Mouse (Mus musculus): ENCODE measurements around the gene Slc41a3. TPM values are rescaled to one million over a fixed set of nuclear protein-coding genes. Genes with fewer than 3 reads are reported as not detected.

The Slc41a3 gene
- polyA plus RNA-seq, 1 experiment from 2014 or later, result 2.1 TPM

DNA sequence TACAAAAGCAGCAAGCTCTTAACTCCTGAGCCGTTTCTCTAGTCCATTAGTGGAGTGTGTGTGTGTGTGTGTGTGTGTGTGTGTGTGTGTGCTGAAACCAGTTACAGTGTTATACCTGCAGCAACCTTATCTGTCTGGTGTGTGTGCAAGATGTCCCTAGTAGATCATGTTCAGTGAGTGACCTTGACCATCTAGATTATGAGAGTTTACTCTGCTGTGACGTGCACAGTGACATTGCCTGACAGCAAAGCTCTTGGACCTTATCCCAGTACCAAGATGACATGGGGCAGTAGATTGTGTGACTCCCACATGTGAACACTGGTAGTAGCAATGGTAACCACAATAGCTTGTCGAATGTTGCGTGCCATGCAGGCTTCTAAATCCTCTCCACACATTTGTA, 4.2 kb upstream of the Slc41a3 start:
- no peak overlapping the region for H3K9ac ChIP-seq (replicated peaks)
- H3K4me1 ChIP-seq (replicated peaks), result no peaks in the 10 kb centered on the region
- no peak overlapping the region for H3K4me3 ChIP-seq (replicated peaks)
- no peak overlapping the region for H3K27ac ChIP-seq
- H3K4me2 ChIP-seq, result no peak overlapping the region
- H3K27me3 ChIP-seq, result peaks cover 6% of the 10 kb centered on the region; the same call in 1 of the 2 replicates
- H3K36me3 ChIP-seq, result no peaks in the 10 kb centered on the region
- ATAC-seq (ENCODE audit: insufficient number of reproducible peaks, insufficient read depth, low FRiP score, low TSS enrichment, low read depth), result no peak
- H3K9me3 ChIP-seq, result peaks cover 5% of the 10 kb centered on the region
- WGBS, result 85% methylated on average over 4 of the region's 4 CpGs

- Histone ChIP-seq H3K36me3 (no peaks in the 10 kb centered on the region), H3K4me3 (replicated peaks) (no peak overlapping the region)
These were observed 2.8 kb upstream of the Slc41a3 start for GRCm38 (mm10) chr6:90601736-90602135.

GRCm38 (mm10) chr6:90602304-90602703, 2.2 kb upstream of the Slc41a3 start:
- WGBS, result 92% methylated on average over 3 of the region's 3 CpGs

More at GRCm38 (mm10) chr6:90601736-90602135, 2.8 kb upstream of the Slc41a3 start:
- H3K9ac ChIP-seq (replicated peaks), result no peak overlapping the region
- peaks cover 3% of the 10 kb centered on the region; the same call in 1 of the 2 replicates for H3K4me1 ChIP-seq (replicated peaks)
- H3K9me3 ChIP-seq, result no peaks in the 10 kb centered on the region
- no peak for ATAC-seq (ENCODE audit: insufficient number of reproducible peaks, insufficient read depth, low FRiP score, low TSS enrichment, low read depth)
- H3K27ac ChIP-seq, result no peak overlapping the region
- peaks cover 13% of the 10 kb centered on the region for H3K27me3 ChIP-seq
- WGBS, result 58% methylated on average over 7 of the region's 7 CpGs
- H3K4me2 ChIP-seq, result no peak overlapping the region

DNA sequence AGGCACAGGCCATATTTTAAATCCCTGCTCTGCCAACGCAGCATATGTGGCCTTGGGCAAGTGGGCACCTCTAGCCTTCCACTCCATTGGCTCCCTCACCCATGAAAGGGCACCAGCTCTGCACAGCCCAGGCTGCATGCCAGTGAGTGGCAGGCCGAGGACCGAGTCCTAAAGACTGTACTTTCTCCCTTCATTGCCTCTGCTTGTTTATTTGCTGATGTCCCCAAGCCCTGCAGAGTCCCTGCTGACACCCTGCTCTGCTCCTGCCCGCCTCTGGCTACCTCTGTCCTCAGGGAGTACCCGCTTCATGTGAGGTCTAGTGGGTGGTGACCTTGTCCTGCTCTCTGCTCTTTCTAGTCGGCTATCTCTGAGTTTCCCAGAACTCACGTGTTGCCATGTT, 1.4 kb upstream of the Slc41a3 start:
- no peak overlapping the region for H3K4me3 ChIP-seq (replicated peaks)
- H3K9ac ChIP-seq (replicated peaks), result no peak overlapping the region
- H3K4me2 ChIP-seq, result no peak overlapping the region
- no peak for ATAC-seq (ENCODE audit: insufficient number of reproducible peaks, insufficient read depth, low FRiP score, low TSS enrichment, low read depth)
- H3K4me1 ChIP-seq (replicated peaks), result peaks cover 5% of the 10 kb centered on the region; the same call in 1 of the 2 replicates
- 72% methylated on average over 7 of the region's 7 CpGs for WGBS
- H3K9me3 ChIP-seq, result no peaks in the 10 kb centered on the region
- H3K27me3 ChIP-seq, result peaks cover 13% of the 10 kb centered on the region
- H3K27ac ChIP-seq, result no peak overlapping the region
- H3K36me3 ChIP-seq, result no peaks in the 10 kb centered on the region

More at GRCm38 (mm10) chr6:90602304-90602703, 2.2 kb upstream of the Slc41a3 start:
- Histone ChIP-seq H3K27ac (no peak overlapping the region), H3K36me3 (no peaks in the 10 kb centered on the region), H3K9me3 (no peaks in the 10 kb centered on the region), H3K4me3 (replicated peaks) (no peak overlapping the region), H3K27me3 (peaks cover 13% of the 10 kb centered on the region), H3K4me2 (no peak overlapping the region), H3K9ac (replicated peaks) (no peak overlapping the region), H3K4me1 (replicated peaks) (peaks cover 5% of the 10 kb centered on the region; the same call in 1 of the 2 replicates)
- no peak for ATAC-seq (ENCODE audit: insufficient number of reproducible peaks, insufficient read depth, low FRiP score, low TSS enrichment, low read depth)

- H3K4me3 ChIP-seq (replicated peaks), result peak overlapping the region; percentile 59
- no peaks in the 10 kb centered on the region for H3K9me3 ChIP-seq
- H3K9ac ChIP-seq (replicated peaks), result no peak overlapping the region
- no peak for ATAC-seq (ENCODE audit: insufficient number of reproducible peaks, insufficient read depth, low FRiP score, low TSS enrichment, low read depth)
- H3K27me3 ChIP-seq, result peaks cover 13% of the 10 kb centered on the region
- no peaks in the 10 kb centered on the region for H3K36me3 ChIP-seq
- no peak overlapping the region for H3K27ac ChIP-seq
- 53% methylated on average over 3 of the region's 3 CpGs for WGBS
- peak overlapping the region; percentile 73 for H3K4me2 ChIP-seq
- H3K4me1 ChIP-seq (replicated peaks), result peaks cover 5% of the 10 kb centered on the region; the same call in 1 of the 2 replicates
These were observed 395 bp upstream of the Slc41a3 start for GRCm38 (mm10) chr6:90604130-90604529.

DNA sequence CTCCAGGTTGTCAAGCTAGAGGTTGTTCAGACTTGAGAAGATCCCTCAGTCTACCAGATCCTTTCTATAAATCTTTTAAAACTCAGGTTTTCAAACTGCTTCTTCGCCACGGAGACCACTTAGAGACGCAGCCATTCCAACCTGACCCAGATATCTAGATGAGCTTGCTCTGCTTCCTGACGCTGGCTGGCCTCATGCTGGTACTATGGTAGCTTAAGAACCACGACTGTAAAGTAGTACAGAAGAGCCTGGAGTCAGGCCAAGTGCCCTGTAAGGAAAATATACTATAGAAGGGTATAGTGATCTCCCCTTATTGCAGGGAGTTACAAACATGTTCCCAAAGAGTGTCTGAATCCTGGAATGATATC, 757 bp downstream of the Slc41a3 start:
- H3K9me3 ChIP-seq, result no peaks in the 10 kb centered on the region
- no peak for ATAC-seq (ENCODE audit: insufficient number of reproducible peaks, insufficient read depth, low FRiP score, low TSS enrichment, low read depth)
- WGBS, result 17% methylated on average over 5 of the region's 5 CpGs
- peak overlapping the region; percentile 73 for H3K4me2 ChIP-seq
- H3K36me3 ChIP-seq, result no peaks in the 10 kb centered on the region
- H3K4me3 ChIP-seq (replicated peaks), result peak overlapping the region; percentile 59
- H3K4me1 ChIP-seq (replicated peaks), result peaks cover 5% of the 10 kb centered on the region; the same call in 1 of the 2 replicates
- H3K27me3 ChIP-seq, result peaks cover 13% of the 10 kb centered on the region
- H3K27ac ChIP-seq, result no peak overlapping the region
- peak overlapping the region; percentile 64 for H3K9ac ChIP-seq (replicated peaks)

DNA sequence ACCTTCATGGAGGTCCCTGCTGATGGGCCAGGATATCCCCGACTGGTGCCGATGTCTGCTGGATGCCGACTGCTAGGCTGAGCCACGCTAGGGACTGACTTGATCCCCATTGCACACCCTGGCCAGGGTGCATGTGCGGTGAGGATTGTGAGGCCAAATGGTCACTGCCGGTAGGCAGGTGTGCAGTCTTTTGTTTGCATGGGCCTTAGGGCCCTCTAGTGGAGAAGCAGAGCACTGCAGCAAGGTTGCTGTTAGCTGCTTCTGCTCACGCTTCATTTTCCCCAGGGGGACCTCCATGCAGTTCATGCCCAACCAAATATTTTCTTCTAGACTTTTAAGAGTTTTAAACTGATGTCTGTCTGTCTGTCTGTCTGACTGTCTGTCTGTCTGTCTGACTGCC, 2.0 kb downstream of the Slc41a3 start:
- 22% methylated on average over 7 of the region's 7 CpGs for WGBS

GRCm38 (mm10) chr6:90607196-90607595, 2.7 kb downstream of the Slc41a3 start:
- Histone ChIP-seq H3K4me3 (replicated peaks) (no peak overlapping the region), H3K36me3 (no peaks in the 10 kb centered on the region), H3K4me2 (no peak overlapping the region), H3K9ac (replicated peaks) (no peak overlapping the region), H3K4me1 (replicated peaks) (peaks cover 5% of the 10 kb centered on the region; the same call in 1 of the 2 replicates), H3K27me3 (peaks cover 10% of the 10 kb centered on the region), H3K27ac (no peak overlapping the region), H3K9me3 (no peaks in the 10 kb centered on the region)
- 16% methylated on average over 5 of the region's 5 CpGs for WGBS
- no peak for ATAC-seq (ENCODE audit: insufficient number of reproducible peaks, insufficient read depth, low FRiP score, low TSS enrichment, low read depth)

More for the DNA sequence above, 2.0 kb downstream of the Slc41a3 start:
- Histone ChIP-seq H3K9me3 (no peaks in the 10 kb centered on the region), H3K9ac (replicated peaks) (no peak overlapping the region), H3K27ac (no peak overlapping the region), H3K4me1 (replicated peaks) (peaks cover 5% of the 10 kb centered on the region; the same call in 1 of the 2 replicates), H3K36me3 (no peaks in the 10 kb centered on the region), H3K27me3 (peaks cover 13% of the 10 kb centered on the region), H3K4me3 (replicated peaks) (no peak overlapping the region), H3K4me2 (no peak overlapping the region)
- ATAC-seq (ENCODE audit: insufficient number of reproducible peaks, insufficient read depth, low FRiP score, low TSS enrichment, low read depth), result no peak

GRCm38 (mm10) chr6:90608186-90608585, 3.7 kb downstream of the Slc41a3 start:
- H3K9ac ChIP-seq (replicated peaks), result no peak overlapping the region
- H3K4me3 ChIP-seq (replicated peaks), result no peak overlapping the region
- 70% methylated on average over 6 of the region's 6 CpGs for WGBS
- H3K9me3 ChIP-seq, result no peaks in the 10 kb centered on the region
- no peak for ATAC-seq (ENCODE audit: insufficient number of reproducible peaks, insufficient read depth, low FRiP score, low TSS enrichment, low read depth)
- no peaks in the 10 kb centered on the region for H3K36me3 ChIP-seq
- no peak overlapping the region for H3K27ac ChIP-seq
- peaks cover 8% of the 10 kb centered on the region for H3K27me3 ChIP-seq
- peaks cover 6% of the 10 kb centered on the region for H3K4me1 ChIP-seq (replicated peaks)
- H3K4me2 ChIP-seq, result no peak overlapping the region

DNA sequence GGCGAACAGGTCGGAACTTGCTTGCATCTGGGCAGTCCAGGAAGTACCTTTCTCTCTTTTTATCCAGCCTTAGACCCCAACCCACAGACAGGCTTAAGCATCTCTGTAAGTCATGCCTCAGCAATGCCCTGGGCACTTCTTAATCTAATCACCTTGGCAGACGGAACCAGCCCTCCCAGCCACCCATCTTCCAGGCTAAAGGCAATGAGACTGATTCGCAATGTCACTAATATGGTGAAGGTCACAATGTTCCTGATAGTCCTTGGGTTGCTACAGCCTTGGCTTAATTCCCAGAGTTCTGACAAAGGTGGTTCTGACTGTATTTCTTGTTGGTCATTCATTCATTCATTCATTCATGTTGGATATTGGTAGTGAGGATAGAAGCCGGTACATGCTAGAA, 5.7 kb downstream of the Slc41a3 start:
- Histone ChIP-seq H3K27me3 (peaks cover 8% of the 10 kb centered on the region; the same call in 1 of the 2 replicates), H3K9ac (replicated peaks) (no peak overlapping the region), H3K36me3 (no peaks in the 10 kb centered on the region), H3K9me3 (no peaks in the 10 kb centered on the region), H3K4me1 (replicated peaks) (peaks cover 24% of the 10 kb centered on the region), H3K27ac (no peak overlapping the region), H3K4me3 (replicated peaks) (no peak overlapping the region), H3K4me2 (no peak overlapping the region)
- WGBS, result 84% methylated on average over 5 of the region's 5 CpGs
- ATAC-seq (ENCODE audit: insufficient number of reproducible peaks, insufficient read depth, low FRiP score, low TSS enrichment, low read depth), result no peak

DNA sequence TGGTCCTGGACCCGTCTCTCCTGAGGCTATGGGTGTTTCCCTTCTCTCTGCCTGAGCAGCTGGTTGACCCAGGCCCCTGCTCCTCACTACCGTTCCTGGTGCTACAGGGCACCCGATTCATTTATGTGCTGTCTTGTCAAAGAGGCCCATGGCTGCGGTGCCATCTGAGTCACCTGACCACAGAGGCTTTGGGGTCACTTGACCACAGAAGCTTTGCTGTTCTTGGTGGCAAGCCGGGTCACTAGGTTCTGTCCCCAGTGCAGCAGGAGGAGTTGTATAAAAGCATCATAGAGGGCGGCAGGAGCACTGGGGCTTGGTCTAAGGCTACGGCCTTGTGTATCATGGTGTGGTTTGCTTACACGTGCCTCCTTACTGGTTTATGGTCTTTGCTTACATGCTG, 8.8 kb downstream of the Slc41a3 start:
- no peak overlapping the region for H3K4me2 ChIP-seq
- 72% methylated on average over 8 of the region's 8 CpGs for WGBS
- H3K36me3 ChIP-seq, result no peaks in the 10 kb centered on the region
- H3K4me1 ChIP-seq (replicated peaks), result peaks cover 19% of the 10 kb centered on the region
- no peaks in the 10 kb centered on the region for H3K9me3 ChIP-seq
- no peak overlapping the region for H3K9ac ChIP-seq (replicated peaks)
- H3K27ac ChIP-seq, result no peak overlapping the region
- H3K4me3 ChIP-seq (replicated peaks), result no peak overlapping the region
- H3K27me3 ChIP-seq, result no peaks in the 10 kb centered on the region
- no peak for ATAC-seq (ENCODE audit: insufficient number of reproducible peaks, insufficient read depth, low FRiP score, low TSS enrichment, low read depth)

- Histone ChIP-seq H3K27ac (no peak overlapping the region), H3K9me3 (no peaks in the 10 kb centered on the region), H3K4me2 (no peak overlapping the region), H3K36me3 (no peaks in the 10 kb centered on the region), H3K4me1 (replicated peaks) (peaks cover 19% of the 10 kb centered on the region), H3K9ac (replicated peaks) (no peak overlapping the region), H3K4me3 (replicated peaks) (no peak overlapping the region), H3K27me3 (no peaks in the 10 kb centered on the region)
- ATAC-seq (ENCODE audit: insufficient number of reproducible peaks, insufficient read depth, low FRiP score, low TSS enrichment, low read depth), result no peak
- WGBS, result 78% methylated on average over 7 of the region's 7 CpGs
These were observed 10.8 kb downstream of the Slc41a3 start for GRCm38 (mm10) chr6:90615362-90615761.
